Mouse (Mus musculus) brain, embryonic 18.5 days (tissue): ENCODE data around the gene S100a2.

ENCODE experiments used
- DNase-seq: peaks from one replicate; pipeline ENCODE4 v3.0.0-alpha.2; 2012; ENCODE audit warnings: low read depth, low spot score

The S100a2 gene

GRCm38 (mm10) chr3:90596810-90597209 is 6.8 kb downstream of the S100a2 start:
- DNase-seq = no peak

GRCm38 (mm10) chr3:90597736-90598135 is 7.7 kb downstream of the S100a2 start:
- DNase-seq = no peak

GRCm38 (mm10) chr3:90598212-90598611 is 8.2 kb downstream of the S100a2 start:
- DNase-seq = no peak

- DNase-seq = no peak
Measured at GRCm38 (mm10) chr3:90599401-90599800, 9.4 kb downstream of the S100a2 start.

- DNase-seq = no peak
Measured at GRCm38 (mm10) chr3:90600036-90600435, 10.0 kb downstream of the S100a2 start.

- DNase-seq = no peak
Measured at GRCm38 (mm10) chr3:90600458-90601195, 10.6 kb downstream of the S100a2 start.

- no peak for DNase-seq
Measured at GRCm38 (mm10) chr3:90601486-90602110, 11.6 kb downstream of the S100a2 start, which contains the start of gene Gm42674. TSS of gene Gm42674 (plus strand) at chr3:90601904.

- no peak for DNase-seq
Measured at GRCm38 (mm10) chr3:90603623-90604022, 13.6 kb downstream of the S100a2 start, which contains the start of gene S100a4. TSS of gene S100a4 (plus strand) at chr3:90603771.

GRCm38 (mm10) chr3:90604416-90604815 is 14.4 kb downstream of the S100a2 start:
- no peak for DNase-seq

GRCm38 (mm10) chr3:90605049-90605448 is 15.0 kb downstream of the S100a2 start:
- DNase-seq = no peak

- DNase-seq = no peak
Measured at GRCm38 (mm10) chr3:90605736-90606135, 15.7 kb downstream of the S100a2 start.

GRCm38 (mm10) chr3:90606185-90606584 is 16.1 kb downstream of the S100a2 start:
- no peak for DNase-seq

- no peak for DNase-seq
Measured at GRCm38 (mm10) chr3:90607361-90607760, 17.3 kb downstream of the S100a2 start.

- DNase-seq = no peak
Measured at GRCm38 (mm10) chr3:90608223-90608622, 18.2 kb downstream of the S100a2 start, which contains the start of gene S100a5. TSS of gene S100a5 (plus strand) at chr3:90608523.

GRCm38 (mm10) chr3:90609102-90609501 is 19.1 kb downstream of the S100a2 start:
- DNase-seq = no peak

GRCm38 (mm10) chr3:90611494-90611893 is 21.4 kb downstream of the S100a2 start:
- DNase-seq = no peak

- no peak for DNase-seq
Measured at GRCm38 (mm10) chr3:90612061-90612460, 22.0 kb downstream of the S100a2 start.

GRCm38 (mm10) chr3:90612728-90613291 is 22.8 kb downstream of the S100a2 start, which contains the start of gene S100a6:
TSS of gene S100a6 (plus strand) at chr3:90612882.
- DNase-seq = no peak

- DNase-seq = no peak
Measured at GRCm38 (mm10) chr3:90613461-90614147, 23.6 kb downstream of the S100a2 start.

GRCm38 (mm10) chr3:90614148-90614530 is 24.1 kb downstream of the S100a2 start:
- no peak for DNase-seq

GRCm38 (mm10) chr3:90614611-90615251 is 24.7 kb downstream of the S100a2 start:
- DNase-seq = no peak

- no peak for DNase-seq
Measured at GRCm38 (mm10) chr3:90615415-90615814, 25.4 kb downstream of the S100a2 start.
